Mouse (Mus musculus) E14TG2a.4 (cell line): Measurements from ENCODE around the gene Ccdc188.

Experiments used
- CTCF ChIP-seq: conservative IDR thresholded peaks from 2 replicates; pipeline ENCODE4 v1.5.1; 2014; ENCODE audit warnings: low read length
- NANOG ChIP-seq: IDR thresholded peaks from 2 replicates; pipeline ENCODE4 v1.6.1; 2014; ENCODE audit warnings: borderline replicate concordance, low read length, mixed read lengths

GRCm38 (mm10) chr16:18220856-18221542 is 3.3 kb downstream of the Ccdc188 start:
- TF ChIP-seq CTCF (no peak), NANOG (no peak)
